Mouse (Mus musculus): ENCODE measurements around the gene Plod2. TPM values are rescaled to one million over a fixed set of nuclear protein-coding genes. Genes with fewer than 3 reads are reported as not detected.

The Plod2 gene
- polyA plus RNA-seq, 1 experiment from 2014 or later: 21.9 TPM

GRCm38 (mm10) chr9:92560840-92561547, 19.0 kb downstream of the Plod2 start:
- H3K4me1 ChIP-seq: peaks cover 5% of the 10 kb centered on the region
- 51% methylated on average over 6 of the region's 6 CpGs for WGBS
- no peak overlapping the region for H3K4me3 ChIP-seq
- no peak overlapping the region for H3K4me2 ChIP-seq (replicated peaks)
- 0 out of 2 replicates have a peak, but pooled peaks cover 3% of the 10 kb centered on the region for H3K9me3 ChIP-seq
- no peaks in the 10 kb centered on the region for H3K36me3 ChIP-seq
- ATAC-seq (ENCODE audit: low FRiP score, low read depth): no peak; the same call in 1 of the 2 replicates
- no peak overlapping the region for H3K27ac ChIP-seq (replicated peaks)
- H3K9ac ChIP-seq (replicated peaks): no peak overlapping the region
- no peaks in the 10 kb centered on the region for H3K27me3 ChIP-seq

- Histone ChIP-seq H3K27ac (replicated peaks) (no peak overlapping the region), H3K36me3 (no peaks in the 10 kb centered on the region), H3K27me3 (no peaks in the 10 kb centered on the region), H3K9ac (replicated peaks) (no peak overlapping the region), H3K9me3 (0 out of 2 replicates have a peak, but pooled peaks cover 3% of the 10 kb centered on the region), H3K4me2 (replicated peaks) (no peak overlapping the region), H3K4me1 (peaks cover 5% of the 10 kb centered on the region), H3K4me3 (no peak overlapping the region)
- WGBS: 87% methylated on average over 5 of the region's 5 CpGs
- no peak for ATAC-seq (ENCODE audit: low FRiP score, low read depth)
These were observed 20.4 kb downstream of the Plod2 start for GRCm38 (mm10) chr9:92562416-92562815.

GRCm38 (mm10) chr9:92563306-92563705, 21.3 kb downstream of the Plod2 start:
- no peak overlapping the region for H3K27ac ChIP-seq (replicated peaks)
- H3K9me3 ChIP-seq: 0 out of 2 replicates have a peak, but pooled peaks cover 3% of the 10 kb centered on the region
- ATAC-seq (ENCODE audit: low FRiP score, low read depth): no peak
- peaks cover 5% of the 10 kb centered on the region for H3K4me1 ChIP-seq
- H3K4me2 ChIP-seq (replicated peaks): no peak overlapping the region
- H3K27me3 ChIP-seq: no peaks in the 10 kb centered on the region
- H3K36me3 ChIP-seq: no peaks in the 10 kb centered on the region
- no peak overlapping the region for H3K4me3 ChIP-seq
- 90% methylated on average over 6 of the region's 6 CpGs for WGBS
- no peak overlapping the region for H3K9ac ChIP-seq (replicated peaks)

- no peak overlapping the region for H3K9ac ChIP-seq (replicated peaks)
- WGBS: 97% methylated on average over 1 of the region's 1 CpGs
- no peak for ATAC-seq (ENCODE audit: low FRiP score, low read depth)
These were observed 22.4 kb downstream of the Plod2 start for GRCm38 (mm10) chr9:92564391-92564790.

GRCm38 (mm10) chr9:92566234-92566633, 24.2 kb downstream of the Plod2 start:
- 79% methylated on average over 3 of the region's 3 CpGs for WGBS
- Histone ChIP-seq H3K4me2 (replicated peaks) (no peak overlapping the region), H3K27me3 (no peaks in the 10 kb centered on the region), H3K9me3 (0 out of 2 replicates have a peak, but pooled peaks cover 3% of the 10 kb centered on the region), H3K4me1 (peaks cover 1% of the 10 kb centered on the region), H3K4me3 (no peak overlapping the region), H3K36me3 (no peaks in the 10 kb centered on the region), H3K27ac (replicated peaks) (no peak overlapping the region), H3K9ac (replicated peaks) (no peak overlapping the region)
- ATAC-seq (ENCODE audit: low FRiP score, low read depth): no peak

More at GRCm38 (mm10) chr9:92564391-92564790, 22.4 kb downstream of the Plod2 start:
- Histone ChIP-seq H3K4me3 (no peak overlapping the region), H3K4me2 (replicated peaks) (no peak overlapping the region), H3K27me3 (no peaks in the 10 kb centered on the region), H3K36me3 (no peaks in the 10 kb centered on the region), H3K27ac (replicated peaks) (no peak overlapping the region), H3K9me3 (0 out of 2 replicates have a peak, but pooled peaks cover 3% of the 10 kb centered on the region), H3K4me1 (peaks cover 5% of the 10 kb centered on the region)

GRCm38 (mm10) chr9:92567474-92567873, 25.5 kb downstream of the Plod2 start:
- H3K4me2 ChIP-seq (replicated peaks): no peak overlapping the region
- 97% methylated on average over 7 of the region's 7 CpGs for WGBS
- no peak for ATAC-seq (ENCODE audit: low FRiP score, low read depth)
- no peak overlapping the region for H3K4me3 ChIP-seq
- H3K27ac ChIP-seq (replicated peaks): no peak overlapping the region
- no peaks in the 10 kb centered on the region for H3K36me3 ChIP-seq
- H3K4me1 ChIP-seq: no peaks in the 10 kb centered on the region
- H3K9me3 ChIP-seq: 0 out of 2 replicates have a peak, but pooled peaks cover 3% of the 10 kb centered on the region
- no peaks in the 10 kb centered on the region for H3K27me3 ChIP-seq
- H3K9ac ChIP-seq (replicated peaks): no peak overlapping the region

GRCm38 (mm10) chr9:92568798-92569197, 26.8 kb downstream of the Plod2 start:
- H3K4me2 ChIP-seq (replicated peaks): no peak overlapping the region
- no peak overlapping the region for H3K4me3 ChIP-seq
- no peak overlapping the region for H3K27ac ChIP-seq (replicated peaks)
- WGBS: 92% methylated on average over 3 of the region's 3 CpGs
- H3K36me3 ChIP-seq: no peaks in the 10 kb centered on the region
- ATAC-seq (ENCODE audit: low FRiP score, low read depth): no peak
- 0 out of 2 replicates have a peak, but pooled peaks cover 3% of the 10 kb centered on the region for H3K9me3 ChIP-seq
- H3K9ac ChIP-seq (replicated peaks): no peak overlapping the region
- no peaks in the 10 kb centered on the region for H3K4me1 ChIP-seq
- no peaks in the 10 kb centered on the region for H3K27me3 ChIP-seq

- H3K9me3 ChIP-seq: no peaks in the 10 kb centered on the region
- H3K27me3 ChIP-seq: no peaks in the 10 kb centered on the region
- H3K4me2 ChIP-seq (replicated peaks): no peak overlapping the region
- no peak for ATAC-seq (ENCODE audit: low FRiP score, low read depth)
- H3K4me1 ChIP-seq: no peaks in the 10 kb centered on the region
- no peak overlapping the region for H3K27ac ChIP-seq (replicated peaks)
- no peak overlapping the region for H3K9ac ChIP-seq (replicated peaks)
- H3K36me3 ChIP-seq: no peaks in the 10 kb centered on the region
- 71% methylated on average over 8 of the region's 8 CpGs for WGBS
- no peak overlapping the region for H3K4me3 ChIP-seq
These were observed 30.5 kb downstream of the Plod2 start for GRCm38 (mm10) chr9:92572376-92573108.

- Histone ChIP-seq H3K4me2 (replicated peaks) (no peak overlapping the region), H3K4me1 (no peaks in the 10 kb centered on the region), H3K4me3 (no peak overlapping the region), H3K27ac (replicated peaks) (no peak overlapping the region), H3K36me3 (0 out of 2 replicates have a peak, but pooled peaks cover 4% of the 10 kb centered on the region), H3K9me3 (no peaks in the 10 kb centered on the region), H3K27me3 (no peaks in the 10 kb centered on the region), H3K9ac (replicated peaks) (no peak overlapping the region)
- no peak for ATAC-seq (ENCODE audit: low FRiP score, low read depth)
- WGBS: 85% methylated on average over 5 of the region's 5 CpGs
These were observed 41.9 kb downstream of the Plod2 start for GRCm38 (mm10) chr9:92583876-92584275.

- Histone ChIP-seq H3K4me2 (replicated peaks) (no peak overlapping the region), H3K4me1 (no peaks in the 10 kb centered on the region), H3K9ac (replicated peaks) (no peak overlapping the region), H3K27ac (replicated peaks) (no peak overlapping the region), H3K4me3 (no peak overlapping the region), H3K36me3 (peaks cover 10% of the 10 kb centered on the region; the same call in 1 of the 2 replicates), H3K9me3 (no peaks in the 10 kb centered on the region), H3K27me3 (no peaks in the 10 kb centered on the region)
- 60% methylated on average over 1 of the region's 1 CpGs for WGBS
- no peak; the same call in 1 of the 2 replicates for ATAC-seq (ENCODE audit: low FRiP score, low read depth)
These were observed 44.0 kb downstream of the Plod2 start for GRCm38 (mm10) chr9:92586025-92586424.

- no peak overlapping the region for H3K9ac ChIP-seq (replicated peaks)
- no peak overlapping the region for H3K4me2 ChIP-seq (replicated peaks)
- H3K36me3 ChIP-seq: peaks cover 10% of the 10 kb centered on the region; the same call in 1 of the 2 replicates
- H3K4me3 ChIP-seq: no peak overlapping the region
- H3K27me3 ChIP-seq: no peaks in the 10 kb centered on the region
- no peak for ATAC-seq (ENCODE audit: low FRiP score, low read depth)
- H3K27ac ChIP-seq (replicated peaks): no peak overlapping the region
- 96% methylated on average over 8 of the region's 8 CpGs for WGBS
- H3K9me3 ChIP-seq: no peaks in the 10 kb centered on the region
- no peaks in the 10 kb centered on the region for H3K4me1 ChIP-seq
These were observed 45.4 kb downstream of the Plod2 start for GRCm38 (mm10) chr9:92587391-92587790.

- 100% methylated on average over 1 of the region's 1 CpGs for WGBS
- Histone ChIP-seq H3K4me1 (no peaks in the 10 kb centered on the region), H3K27ac (replicated peaks) (no peak overlapping the region), H3K9ac (replicated peaks) (no peak overlapping the region), H3K27me3 (no peaks in the 10 kb centered on the region), H3K36me3 (peaks cover 10% of the 10 kb centered on the region; the same call in 1 of the 2 replicates), H3K4me3 (no peak overlapping the region), H3K9me3 (no peaks in the 10 kb centered on the region), H3K4me2 (replicated peaks) (no peak overlapping the region)
- ATAC-seq (ENCODE audit: low FRiP score, low read depth): no peak
These were observed 46.2 kb downstream of the Plod2 start for GRCm38 (mm10) chr9:92588226-92588625.

Measured in midbrain, embryonic 12.5 days (tissue).